In the genomic region with DNA sequence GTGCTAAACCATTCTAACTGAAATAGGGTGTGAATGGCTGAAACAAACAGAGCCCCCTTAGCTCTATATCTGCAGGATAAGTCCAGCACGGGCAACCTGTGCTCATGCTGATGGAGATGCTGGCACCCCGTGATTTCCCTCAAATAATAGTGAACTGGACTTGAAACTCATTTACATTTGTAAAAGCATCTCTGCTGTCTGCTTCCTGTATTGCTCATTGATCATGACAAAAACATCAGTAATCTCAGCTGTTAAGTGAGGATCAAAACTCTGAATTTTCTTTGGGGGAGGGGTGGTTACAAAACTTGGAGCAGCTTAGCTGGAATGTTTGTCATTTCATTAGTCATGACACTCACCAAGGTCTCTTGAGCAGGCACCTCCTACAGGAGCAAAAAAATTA, we compare ENCODE assay signal across 23 mouse cellular contexts.
DNase-seq lines count a peak whose midpoint lies in the region; ATAC-seq and TF ChIP-seq lines count a peak whose summit lies in the region.
"Had no signal": no experiment of that assay in that cellular context is flagged by ENCODE, and none has a peak within 500 bp of the region (broad histone marks: within the 10 kb centered on the region; RNA-seq: fewer than 3 reads in every experiment).

No protein-coding gene starts in this region.

- no peak for TF ChIP-seq CTCF in layer of hippocampus, adult 2 months (conservative IDR thresholded peaks at IDR 0.05)
- TF ChIP-seq CTCF in lung, postnatal 0 days (IDR thresholded peaks at IDR 0.05): no peak

- H3K36me3 ChIP-seq in lung, postnatal 0 days (ENCODE audit: insufficient read depth, low read length): no peaks in the 10 kb centered on the region

- H3K27me3 ChIP-seq in lung, postnatal 0 days (replicated peaks; ENCODE audit: insufficient read depth, low read length): no peaks in the 10 kb centered on the region
- H3K27me3 ChIP-seq: CH12.LX, Patski had no signal

- no peak for ATAC-seq in lung, postnatal 0 days
- ATAC-seq: activated CD4-positive, CD25-positive, alpha-beta regulatory T cell, adult 4 months; CD4-positive, CD25-positive, alpha-beta regulatory T cell, adult 4 months; Patski had no signal

- peak overlapping the region; percentile 51; the same call in 1 of the 2 replicates for H3K27ac ChIP-seq in layer of hippocampus, adult 2 months
- H3K27ac ChIP-seq in lung, postnatal 0 days (ENCODE audit: low read length): no peak overlapping the region

- no peak overlapping the region for H3K4me2 ChIP-seq in lung, postnatal 0 days (replicated peaks; ENCODE audit: low read depth, low read length)

- no peak for DNase-seq in layer of hippocampus, adult 2 months (ENCODE audit: low spot score in 2 of 2)
- DNase-seq in layer of hippocampus, postnatal 10 days (ENCODE audit: low spot score in 2 of 2): no peak
- DNase-seq in ES-CJ7 (ENCODE audit: low read depth, low spot score): peak; percentile 5
- DNase-seq in R1 (ENCODE audit: low read depth, low spot score): peak; percentile 50
- DNase-seq in gastrocnemius, postnatal 36 days: no peak
- DNase-seq in lung, postnatal 0 days (ENCODE audit: low spot score): no peak
- DNase-seq: adrenal gland, adult 2 months; adrenal gland, adult 8-10 months; adrenal gland, postnatal 10 days; adrenal gland, postnatal 14 days; adrenal gland, postnatal 25 days; adrenal gland, postnatal 36 days; B cell, adult 2 months; cerebellum, adult 11 months; cerebellum, adult 11-12 months; cerebellum, adult 18-20 months; cerebellum, adult 2 months; cerebellum, adult 8-10 months had no signal

- no peak overlapping the region for H3K4me3 ChIP-seq in layer of hippocampus, adult 2 months
- no peak overlapping the region for H3K4me3 ChIP-seq in lung, postnatal 0 days (ENCODE audit: low read depth, low read length)

- H3K9me3 ChIP-seq in lung, postnatal 0 days (ENCODE audit: low read length): no peaks in the 10 kb centered on the region
- H3K9me3 ChIP-seq: G1E had no signal

- intact Hi-C loops in gastrocnemius, postnatal 36 days (cut with DNase I): no loop called here

- 82% methylated on average over 2 of the region's 2 CpGs for WGBS in lung, postnatal 0 days

- no peak for TF ChIP-seq EP300 in lung, postnatal 0 days (IDR thresholded peaks at IDR 0.05)

- no peaks in the 10 kb centered on the region for H3K4me1 ChIP-seq in lung, postnatal 0 days (ENCODE audit: insufficient read depth, low read depth, low read length)

- H3K9ac ChIP-seq in lung, postnatal 0 days (replicated peaks; ENCODE audit: low read depth): no peak overlapping the region

Comparison
In these comparisons a context has a peak if more than half of its experiments do, and no peak if none do; other contexts are left out.
1. DNase-seq: peak in ES-CJ7 (single experiment) and R1 (single experiment); none in layer of hippocampus, adult 2 months (0 of 2), layer of hippocampus, postnatal 10 days (0 of 2), gastrocnemius, postnatal 36 days (0 of 2) and lung, postnatal 0 days (single experiment).